Mouse (Mus musculus) bone marrow, adult 2 months (tissue): ENCODE measurements around the gene Arhgap23. TPM values are rescaled to one million over a fixed set of nuclear protein-coding genes. Genes with fewer than 3 reads are reported as not detected.
A peak's percentile ranks its signal among the peaks of the same experiment; 100 is the strongest.

ENCODE experiments used
- H3K27ac ChIP-seq: fragments of 200-500 bp; 2 replicates; pipeline ENCODE4 v1.5.1; 2012; ENCODE audit warnings: low read depth, mild to moderate bottlenecking, control low read depth, inconsistent platforms, low read length; ENCODE audit not compliant: control insufficient read depth, poor library complexity, insufficient read depth
- H3K4me1 ChIP-seq: fragments of 200-500 bp; 2 replicates; pipeline ENCODE4 v1.6.1; 2011; ENCODE audit warnings: low read length; ENCODE audit not compliant: control insufficient read depth, insufficient read depth
- H3K4me3 ChIP-seq: fragments of 200-500 bp; replicated peaks from 2 replicates; pipeline ENCODE3; 2011; ENCODE audit warnings: mild to moderate bottlenecking, low read depth, low read length, control low read depth; ENCODE audit not compliant: control insufficient read depth
- CTCF ChIP-seq: fragments of 200-500 bp; IDR thresholded peaks from 2 replicates; pipeline ENCODE4 v1.5.1; 2011; ENCODE audit warnings: low read length, control low read depth; ENCODE audit not compliant: control insufficient read depth, insufficient read depth
- POLR2A ChIP-seq: fragments of 200-500 bp; IDR thresholded peaks from 2 replicates; pipeline ENCODE4 v1.6.1; 2011; ENCODE audit warnings: low read depth, mild to moderate bottlenecking, control low read depth, low read length, borderline replicate concordance; ENCODE audit not compliant: control insufficient read depth
- WGBS: fragments of 180-500 bp; shearing (Covaris S2); methylation state at CpG from one replicate; pipeline ENCODE4 v1.1.7; 2018; 5-methylcytosine and 5-hydroxymethylcytosine counted together
- polyA plus RNA-seq: library from polyadenylated mRNA; stranded (reverse); fragments of >200 nt; gene quantifications from 2 replicates; pipeline ENCODE4 v1.2.4, GENCODE M21; 2011; ENCODE audit warnings: low replicate concordance; ENCODE audit not compliant: missing spikeins, insufficient read depth, insufficient read length

Arhgap23 gene
- polyA plus RNA-seq, 1 experiment, result 39.9 TPM

GRCm38 (mm10) chr11:97412117-97412516 lies 3.2 kb upstream of the Arhgap23 start:
- Histone ChIP-seq H3K4me1 (peaks cover 3% of the 10 kb centered on the region), H3K27ac (peak overlapping the region; percentile 27; the same call in 1 of the 2 replicates), H3K4me3 (no peak overlapping the region)
- WGBS, result 3% methylated on average over 3 of the region's 3 CpGs
- no peak for TF ChIP-seq CTCF
- TF ChIP-seq POLR2A, result no peak

GRCm38 (mm10) chr11:97412808-97413347 lies 2.5 kb upstream of the Arhgap23 start:
- no peak overlapping the region for H3K4me3 ChIP-seq
- TF ChIP-seq POLR2A (no peak), CTCF (no peak)
- WGBS, result 17% methylated on average over 10 of the region's 10 CpGs
- H3K4me1 ChIP-seq, result peaks cover 3% of the 10 kb centered on the region
- peak overlapping the region; percentile 45 for H3K27ac ChIP-seq

DNA sequence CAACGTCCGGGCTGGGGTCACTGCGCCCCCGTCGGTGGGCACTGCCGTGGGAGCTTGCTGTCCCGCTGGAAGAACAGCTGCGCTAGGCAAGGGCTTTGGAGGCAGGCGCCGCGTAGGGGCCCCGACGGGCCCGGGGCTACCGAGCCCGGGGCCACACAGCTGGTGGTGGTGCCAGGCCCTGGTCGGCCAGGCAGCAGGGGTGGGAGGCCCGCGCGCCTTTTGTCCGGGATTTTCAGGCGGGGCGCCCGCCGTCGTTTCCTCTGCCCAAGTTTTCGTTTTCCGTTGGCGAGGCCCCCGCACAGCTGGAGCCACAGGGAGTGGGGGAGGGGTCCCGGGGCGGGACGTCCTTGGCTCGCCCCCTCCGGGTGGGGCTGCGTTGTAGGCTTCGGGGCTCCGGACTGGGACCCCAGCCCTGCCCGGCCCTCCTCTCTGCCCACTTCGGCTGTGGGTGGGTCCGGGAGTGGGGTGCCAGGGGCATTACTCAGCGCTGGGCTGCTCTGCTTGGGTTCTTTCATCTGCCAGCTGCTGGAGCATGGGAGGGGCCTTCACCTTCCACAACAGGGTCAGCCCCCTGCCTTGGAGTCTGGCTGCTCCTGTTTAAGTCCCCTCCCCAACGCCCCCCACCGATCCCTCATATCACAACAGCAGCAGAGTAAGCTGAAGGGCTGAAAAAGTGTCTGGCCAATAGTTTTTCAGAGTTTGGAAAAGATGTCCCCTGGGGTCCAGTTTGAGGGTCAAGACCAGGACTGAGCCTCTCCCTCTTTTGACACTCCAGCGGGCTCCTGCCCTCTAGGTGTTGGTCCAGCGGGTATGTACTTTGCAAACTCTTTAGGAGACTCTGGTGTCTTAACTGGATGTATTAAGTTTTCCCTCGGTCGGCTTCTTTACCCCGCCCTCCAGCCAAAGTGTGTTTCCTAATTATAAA lies 641 bp downstream of the Arhgap23 start:
- Histone ChIP-seq H3K4me1 (peaks cover 3% of the 10 kb centered on the region), H3K27ac (peak overlapping the region; percentile 63), H3K4me3 (peak overlapping the region; percentile 67)
- 3% methylated on average over 48 of the region's 49 CpGs for WGBS
- TF ChIP-seq POLR2A, result no peak
- no peak for TF ChIP-seq CTCF

GRCm38 (mm10) chr11:97416637-97417035 lies 1.3 kb downstream of the Arhgap23 start:
- 16% methylated on average over 5 of the region's 5 CpGs for WGBS
- no peak overlapping the region for H3K4me3 ChIP-seq
- TF ChIP-seq POLR2A, result no peak
- no peak for TF ChIP-seq CTCF
- H3K4me1 ChIP-seq, result peaks cover 3% of the 10 kb centered on the region
- H3K27ac ChIP-seq, result no peak overlapping the region

DNA sequence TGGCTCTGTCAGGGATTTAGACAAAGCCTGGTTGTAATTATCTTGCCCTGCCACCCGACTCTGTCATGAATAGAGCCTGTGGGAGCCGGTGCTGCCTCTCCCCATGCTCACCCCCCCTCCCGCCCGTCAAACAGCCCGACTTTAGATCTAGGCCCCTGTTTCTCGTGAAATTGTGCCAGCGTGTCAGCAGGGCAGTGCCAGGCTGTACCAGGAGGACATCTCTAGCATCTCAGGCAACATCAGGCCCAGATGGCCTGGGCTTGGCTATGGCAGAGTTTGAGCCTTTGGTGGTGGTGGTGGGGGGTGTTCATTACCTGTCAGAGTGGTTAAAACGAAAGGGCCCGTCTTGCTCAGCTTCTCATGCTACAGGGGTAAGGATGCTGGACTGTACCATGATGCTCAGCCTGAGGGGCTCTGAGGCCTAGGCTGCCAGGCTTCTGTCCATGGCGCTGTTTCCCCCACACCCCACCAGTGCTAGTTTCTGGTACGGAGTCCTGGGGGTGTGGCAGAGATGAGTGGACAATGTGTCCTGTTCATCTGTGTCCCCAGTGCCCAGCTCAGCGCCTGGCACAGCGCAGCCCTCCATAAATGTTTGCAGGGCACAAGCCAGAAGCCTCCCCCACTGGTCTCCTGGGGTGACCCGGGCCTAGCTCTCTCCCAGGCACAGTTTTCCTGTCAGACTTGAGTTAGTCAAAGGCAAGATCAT lies 3.7 kb downstream of the Arhgap23 start:
- TF ChIP-seq POLR2A (no peak), CTCF (no peak)
- 82% methylated on average over 14 of the region's 14 CpGs for WGBS
- Histone ChIP-seq H3K4me1 (no peaks in the 10 kb centered on the region; the same call in 1 of the 2 replicates), H3K4me3 (no peak overlapping the region), H3K27ac (no peak overlapping the region; the same call in 1 of the 2 replicates)

- Histone ChIP-seq H3K27ac (no peak overlapping the region), H3K4me1 (no peaks in the 10 kb centered on the region; the same call in 1 of the 2 replicates), H3K4me3 (no peak overlapping the region)
- TF ChIP-seq CTCF, result no peak
- TF ChIP-seq POLR2A, result no peak
- 72% methylated on average over 5 of the region's 5 CpGs for WGBS
Measured at GRCm38 (mm10) chr11:97419540-97419900, 4.2 kb downstream of the Arhgap23 start.

GRCm38 (mm10) chr11:97422507-97422906 lies 7.2 kb downstream of the Arhgap23 start:
- TF ChIP-seq POLR2A (no peak), CTCF (no peak)
- 73% methylated on average over 4 of the region's 4 CpGs for WGBS
- H3K4me1 ChIP-seq, result peaks cover 2% of the 10 kb centered on the region; the same call in 1 of the 2 replicates
- H3K4me3 ChIP-seq, result no peak overlapping the region
- H3K27ac ChIP-seq, result no peak overlapping the region

DNA sequence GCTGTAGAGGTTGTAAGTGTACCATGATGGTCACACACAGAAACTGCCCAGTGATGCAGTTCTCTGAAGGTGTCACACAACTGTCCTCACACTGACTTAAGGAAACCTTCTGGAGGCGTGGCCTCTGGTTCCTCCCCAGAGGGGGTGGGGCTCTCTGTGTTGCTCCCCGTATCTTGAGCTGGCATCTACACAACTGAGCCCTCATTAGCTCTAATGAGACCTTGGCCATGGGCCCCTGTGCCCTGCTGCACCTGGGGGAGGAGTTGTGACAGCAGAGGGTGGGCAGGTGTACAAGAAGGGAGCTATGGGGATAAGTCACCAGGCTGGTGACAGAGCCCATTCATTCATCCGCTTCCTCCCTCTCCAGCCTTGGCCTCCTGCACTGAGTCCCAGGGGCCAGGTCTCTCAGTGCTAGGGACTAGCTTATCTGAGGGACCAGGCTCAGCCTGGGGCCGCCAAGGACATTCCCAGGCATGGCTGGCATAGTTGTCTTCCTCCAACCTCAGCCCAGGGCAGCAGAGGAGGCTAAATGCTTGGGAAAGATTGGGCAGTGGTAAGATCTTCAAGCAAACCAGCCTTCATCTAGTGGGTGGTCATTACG lies 8.9 kb downstream of the Arhgap23 start:
- TF ChIP-seq POLR2A (no peak), CTCF (no peak)
- H3K4me1 ChIP-seq, result peaks cover 3% of the 10 kb centered on the region; the same call in 1 of the 2 replicates
- H3K27ac ChIP-seq, result no peak overlapping the region
- WGBS, result 55% methylated on average over 5 of the region's 5 CpGs
- H3K4me3 ChIP-seq, result no peak overlapping the region
